Mouse (Mus musculus) common myeloid progenitor, adult 5-6 weeks (primary cell): ENCODE results near the gene Atat1. TPM values are rescaled to one million over a fixed set of nuclear protein-coding genes. Genes with fewer than 3 reads are reported as not detected.
A peak's percentile ranks its signal among the peaks of the same experiment; 100 is the strongest.

Experiments used
- ATAC-seq: replicated peaks from 2 replicates; pipeline ENCODE4 v1.8.0; 2016; ENCODE audit warnings: low read depth, mild to moderate bottlenecking, moderate TSS enrichment, inconsistent platforms; ENCODE audit not compliant: poor library complexity, severe bottlenecking
- total RNA-seq: library from RNA; stranded (forward); fragments of 200-1000, 187-1606 nt; gene quantifications from 2 replicates; pipeline ENCODE4 v1.2.3, GENCODE M21; 2017

Gene Atat1
- total RNA-seq, 1 experiment from 2014 or later: 13.6 TPM

- no peak for ATAC-seq
Observed at GRCm38 (mm10) chr17:35882924-35883323, 27.0 kb downstream of the Atat1 start.

GRCm38 (mm10) chr17:35879245-35880057 lies 30.4 kb downstream of the Atat1 start, which contains the start of gene Dhx16:
Gene Dhx16 (plus strand): TSS chr17:35879819.
- peak; percentile 97 for ATAC-seq

- no peak for ATAC-seq
Observed at GRCm38 (mm10) chr17:35874721-35875120, 35.2 kb downstream of the Atat1 start.

- ATAC-seq: peak; percentile 54
Observed at GRCm38 (mm10) chr17:35873774-35874519, 35.9 kb downstream of the Atat1 start.

GRCm38 (mm10) chr17:35870884-35871696 lies 38.8 kb downstream of the Atat1 start:
- no peak for ATAC-seq

GRCm38 (mm10) chr17:35870151-35870883 lies 39.6 kb downstream of the Atat1 start:
- ATAC-seq: peak; percentile 67

GRCm38 (mm10) chr17:35869346-35870067 lies 40.4 kb downstream of the Atat1 start:
- no peak for ATAC-seq

- no peak for ATAC-seq
Observed at GRCm38 (mm10) chr17:35868961-35869345, 40.9 kb downstream of the Atat1 start.

GRCm38 (mm10) chr17:35868165-35868820 lies 41.6 kb downstream of the Atat1 start:
- no peak for ATAC-seq

- no peak for ATAC-seq
Observed at GRCm38 (mm10) chr17:35866911-35867890, 42.7 kb downstream of the Atat1 start.

GRCm38 (mm10) chr17:35866281-35866831 lies 43.5 kb downstream of the Atat1 start:
- ATAC-seq: no peak

GRCm38 (mm10) chr17:35865481-35866280 lies 44.2 kb downstream of the Atat1 start, which contains the start of gene Ppp1r18:
Gene Ppp1r18 (plus strand): TSS chr17:35865593.
- peak; percentile 3; the same call in 1 of the 2 replicates for ATAC-seq

GRCm38 (mm10) chr17:35864832-35865353 lies 45.0 kb downstream of the Atat1 start:
- no peak for ATAC-seq

- peak; percentile 73 for ATAC-seq
Observed at GRCm38 (mm10) chr17:35861198-35861857, 48.5 kb downstream of the Atat1 start, which contains the start of gene Nrm. Gene Nrm (plus strand): TSS chr17:35861318.

GRCm38 (mm10) chr17:35860831-35861197 lies 49.1 kb downstream of the Atat1 start:
- no peak for ATAC-seq
